Mouse (Mus musculus) brain, embryonic 18.5 days (tissue): ENCODE measurements at regions not wholly inside any gene's neighbourhood (a gene's known extent, or its start where the extent isn't known, plus 50 kb on each side); places are given as distances from the start of the nearest gene placed in this dataset.

Source experiments
- DNase-seq: peaks from one replicate; pipeline ENCODE4 v3.0.0-alpha.2; 2012; ENCODE audit warnings: low read depth, low spot score

GRCm38 (mm10) chr3:61255232-61255631, 106.2 kb upstream of the Rap2b start:
- DNase-seq = peak; percentile 46

GRCm38 (mm10) chr3:61255643-61256042, 105.8 kb upstream of the Rap2b start:
- DNase-seq = no peak

GRCm38 (mm10) chr3:61268453-61269335, 92.7 kb upstream of the Rap2b start:
- DNase-seq = no peak

GRCm38 (mm10) chr3:61285924-61286520, 75.4 kb upstream of the Rap2b start:
- no peak for DNase-seq

- DNase-seq = no peak
Observed at GRCm38 (mm10) chr3:61288195-61288594, 73.2 kb upstream of the Rap2b start.

- DNase-seq = no peak
Observed at GRCm38 (mm10) chr3:61294855-61295254, 66.6 kb upstream of the Rap2b start.

GRCm38 (mm10) chr3:61297290-61297689, 64.1 kb upstream of the Rap2b start:
- no peak for DNase-seq

GRCm38 (mm10) chr3:61302214-61302613, 59.2 kb upstream of the Rap2b start:
- no peak for DNase-seq

GRCm38 (mm10) chr3:61303485-61303884, 58.0 kb upstream of the Rap2b start:
- DNase-seq = no peak

GRCm38 (mm10) chr3:61306306-61306705, 55.1 kb upstream of the Rap2b start:
- no peak for DNase-seq

GRCm38 (mm10) chr3:61308764-61309163, 52.7 kb upstream of the Rap2b start:
- no peak for DNase-seq

GRCm38 (mm10) chr3:61309197-61309596, 52.2 kb upstream of the Rap2b start:
- no peak for DNase-seq
